Mouse (Mus musculus): ENCODE data around the gene Stx8. TPM values are rescaled to one million over a fixed set of nuclear protein-coding genes. Genes with fewer than 3 reads are reported as not detected.
A peak's percentile ranks its signal among the peaks of the same experiment; 100 is the strongest.

Gene Stx8
- polyA plus RNA-seq, 1 experiment from 2014 or later, result 43.7 TPM

DNA sequence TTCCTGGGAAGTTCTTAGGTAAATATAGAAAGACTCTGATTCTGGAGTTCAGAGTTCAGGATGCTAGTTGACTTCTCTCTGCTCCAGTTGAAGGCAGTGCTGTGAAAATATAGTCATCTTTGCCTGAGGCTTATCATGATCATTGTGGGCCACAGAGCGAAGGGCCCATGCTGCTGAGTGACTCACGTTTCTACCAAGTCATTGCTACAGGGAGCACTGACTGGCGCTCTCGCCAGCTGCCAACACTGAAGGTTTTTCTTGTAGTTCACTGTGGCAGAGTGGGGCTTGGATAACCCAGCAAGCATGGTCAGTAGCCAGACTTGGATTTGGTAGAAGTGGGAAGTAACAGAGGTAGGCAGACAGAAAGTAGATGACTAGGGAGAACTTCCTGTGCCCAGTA, 85.3 kb downstream of the Stx8 start:
- DNase-seq (ENCODE audit: low spot score), result no peak
- peaks cover 40% of the 10 kb centered on the region for H3K27me3 ChIP-seq (ENCODE audit: low read depth, poor library complexity, severe bottlenecking)
- H3K9me3 ChIP-seq (replicated peaks), result no peaks in the 10 kb centered on the region
- no peak overlapping the region for H3K27ac ChIP-seq
- 89% methylated on average over 4 of the region's 4 CpGs for WGBS
- no peak overlapping the region for H3K4me3 ChIP-seq
- H3K4me1 ChIP-seq, result peaks cover 18% of the 10 kb centered on the region
- H3K36me3 ChIP-seq, result no peaks in the 10 kb centered on the region

DNA sequence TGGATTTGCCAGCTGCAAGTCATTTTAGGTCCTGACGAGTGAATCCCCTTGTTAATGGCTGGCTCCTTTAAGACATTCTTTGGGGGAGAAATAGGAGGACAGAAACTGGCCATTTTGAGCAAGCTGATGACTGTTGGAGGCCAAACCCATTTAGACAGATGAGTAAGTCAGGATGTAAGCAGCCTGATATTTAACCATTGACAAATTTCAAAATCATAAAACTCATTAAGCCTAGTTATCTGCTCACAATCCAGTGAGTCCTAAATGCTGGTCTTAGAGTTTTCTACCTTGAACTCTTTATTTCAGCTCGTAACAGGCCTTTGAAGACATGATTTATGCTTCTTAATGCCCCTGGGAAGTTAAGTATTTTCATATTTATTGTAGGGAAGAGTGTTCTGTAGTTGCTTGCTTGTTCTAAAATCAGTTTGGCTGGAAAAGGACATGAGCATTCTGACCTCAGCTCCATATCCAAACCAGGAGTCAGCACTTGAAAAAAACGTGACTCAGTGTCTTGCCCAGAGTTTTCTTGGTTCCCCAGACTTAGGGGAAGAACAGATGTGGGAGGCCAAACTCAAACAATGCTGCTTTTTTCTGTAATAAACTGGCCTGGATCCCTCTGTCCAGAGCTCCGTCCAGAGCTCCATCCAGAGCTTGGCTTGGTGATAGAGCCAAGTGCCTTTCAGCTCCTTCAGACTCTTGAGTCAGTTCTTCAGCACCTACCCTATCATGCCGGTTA, 92.6 kb downstream of the Stx8 start:
- DNase-seq (ENCODE audit: low spot score), result no peak
- Histone ChIP-seq H3K36me3 (no peaks in the 10 kb centered on the region), H3K4me3 (no peak overlapping the region), H3K4me1 (peaks cover 44% of the 10 kb centered on the region), H3K27ac (no peak overlapping the region), H3K27me3 (ENCODE audit: low read depth, poor library complexity, severe bottlenecking) (peaks cover 24% of the 10 kb centered on the region; the same call in 1 of the 2 replicates), H3K9me3 (replicated peaks) (no peaks in the 10 kb centered on the region)
- 63% methylated on average over 5 of the region's 5 CpGs for WGBS

DNA sequence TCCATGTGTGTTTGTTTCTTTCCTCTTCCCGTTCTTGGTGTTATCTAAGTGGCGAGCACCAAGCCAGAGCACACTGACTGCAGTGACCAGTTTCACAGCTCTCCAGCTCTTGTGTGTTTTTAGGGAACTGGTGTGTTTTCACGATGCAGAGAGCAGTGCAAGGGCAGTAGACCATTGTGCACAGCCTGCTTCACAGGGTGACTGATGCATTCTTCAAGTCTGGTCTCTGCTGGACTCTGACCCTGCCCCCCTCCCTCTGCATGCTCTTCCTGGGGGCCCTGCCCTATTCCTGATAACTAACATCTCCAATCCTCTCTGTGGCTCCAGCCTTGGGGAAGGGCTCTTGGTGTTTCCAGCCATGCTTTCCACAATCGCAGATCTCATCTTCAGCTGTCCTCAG, 94.7 kb downstream of the Stx8 start:
- Histone ChIP-seq H3K4me3 (no peak overlapping the region), H3K27ac (peak overlapping the region; percentile 14; the same call in 1 of the 2 replicates), H3K9me3 (replicated peaks) (no peaks in the 10 kb centered on the region), H3K36me3 (no peaks in the 10 kb centered on the region), H3K4me1 (peaks cover 49% of the 10 kb centered on the region), H3K27me3 (ENCODE audit: low read depth, poor library complexity, severe bottlenecking) (peaks cover 23% of the 10 kb centered on the region; the same call in 1 of the 2 replicates)
- 67% methylated on average over 4 of the region's 4 CpGs for WGBS
- no peak for DNase-seq (ENCODE audit: low spot score)

DNA sequence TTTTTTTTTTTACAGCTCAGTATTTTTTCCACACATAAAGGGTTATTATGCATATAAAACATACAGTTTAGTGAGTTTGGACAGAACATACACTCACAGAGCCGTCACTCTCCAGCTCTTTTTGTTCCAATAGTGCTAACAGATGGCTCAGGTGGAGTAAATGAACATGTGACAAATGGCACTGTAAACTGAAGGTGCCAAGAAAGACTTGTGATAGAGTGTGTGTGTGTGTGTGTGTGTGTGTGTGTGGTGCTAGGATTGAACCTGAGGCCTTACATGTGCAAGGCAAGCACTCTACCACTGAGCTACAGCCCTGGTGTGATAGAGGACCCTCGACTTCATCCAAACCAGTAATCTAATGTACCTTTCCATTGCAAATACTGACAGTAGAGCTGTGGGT, 96.1 kb downstream of the Stx8 start:
- H3K36me3 ChIP-seq, result no peaks in the 10 kb centered on the region
- H3K9me3 ChIP-seq (replicated peaks), result no peaks in the 10 kb centered on the region
- H3K4me1 ChIP-seq, result peaks cover 49% of the 10 kb centered on the region
- H3K27me3 ChIP-seq (ENCODE audit: low read depth, poor library complexity, severe bottlenecking), result peaks cover 30% of the 10 kb centered on the region; the same call in 1 of the 2 replicates
- no peak for DNase-seq (ENCODE audit: low spot score)
- H3K27ac ChIP-seq, result peak overlapping the region; percentile 72
- H3K4me3 ChIP-seq, result no peak overlapping the region
- 81% methylated on average over 2 of the region's 2 CpGs for WGBS

DNA sequence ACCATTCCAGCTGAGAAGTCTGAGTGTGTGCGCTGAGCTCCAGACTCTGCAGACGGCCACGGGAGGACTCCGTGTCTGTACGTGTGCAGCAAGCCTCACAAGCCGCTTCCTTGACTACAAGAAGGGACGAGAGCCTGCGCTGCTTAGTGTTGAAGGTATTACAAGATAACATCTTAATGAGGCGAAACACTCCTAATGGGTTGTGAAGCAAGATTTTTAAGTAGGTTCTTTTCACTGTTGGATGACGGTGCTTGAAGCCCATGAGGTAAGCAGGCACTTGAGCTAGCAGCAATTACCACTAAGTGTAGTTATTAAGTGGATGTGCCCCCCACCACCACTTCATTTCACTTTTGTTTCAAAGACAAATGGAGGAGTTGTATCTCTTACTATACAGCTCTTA, 101.8 kb downstream of the Stx8 start:
- no peak overlapping the region for H3K4me3 ChIP-seq
- DNase-seq (ENCODE audit: low spot score), result no peak
- WGBS, result 91% methylated on average over 10 of the region's 10 CpGs
- no peaks in the 10 kb centered on the region for H3K9me3 ChIP-seq (replicated peaks)
- no peaks in the 10 kb centered on the region for H3K36me3 ChIP-seq
- H3K27ac ChIP-seq, result no peak overlapping the region
- peaks cover 18% of the 10 kb centered on the region for H3K4me1 ChIP-seq
- H3K27me3 ChIP-seq (ENCODE audit: low read depth, poor library complexity, severe bottlenecking), result peaks cover 18% of the 10 kb centered on the region; the same call in 1 of the 2 replicates

DNA sequence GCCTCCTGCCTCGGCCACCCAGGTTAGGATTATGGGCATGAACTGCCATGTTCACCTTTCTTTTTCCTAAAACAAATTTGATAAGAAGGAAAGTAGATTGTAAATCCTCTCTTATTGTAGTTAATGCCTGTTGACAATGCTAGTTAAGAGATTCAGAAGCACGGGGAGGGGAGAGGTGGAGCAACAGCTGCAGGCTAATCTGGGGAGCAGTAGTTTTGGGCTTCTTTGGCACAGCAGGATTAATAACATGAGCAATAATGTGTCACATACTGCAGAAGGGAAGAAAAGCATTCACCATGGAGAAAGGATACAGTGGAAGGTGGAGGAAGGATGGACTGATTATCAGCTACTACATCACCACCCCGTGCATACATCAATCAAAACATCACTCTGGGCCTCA, 104.1 kb downstream of the Stx8 start:
- no peak for DNase-seq (ENCODE audit: low spot score)
- Histone ChIP-seq H3K4me3 (no peak overlapping the region), H3K27ac (no peak overlapping the region), H3K36me3 (no peaks in the 10 kb centered on the region), H3K27me3 (ENCODE audit: low read depth, poor library complexity, severe bottlenecking) (peaks cover 18% of the 10 kb centered on the region; the same call in 1 of the 2 replicates), H3K9me3 (replicated peaks) (no peaks in the 10 kb centered on the region), H3K4me1 (peaks cover 16% of the 10 kb centered on the region)
- WGBS, result 78% methylated on average over 3 of the region's 3 CpGs

DNA sequence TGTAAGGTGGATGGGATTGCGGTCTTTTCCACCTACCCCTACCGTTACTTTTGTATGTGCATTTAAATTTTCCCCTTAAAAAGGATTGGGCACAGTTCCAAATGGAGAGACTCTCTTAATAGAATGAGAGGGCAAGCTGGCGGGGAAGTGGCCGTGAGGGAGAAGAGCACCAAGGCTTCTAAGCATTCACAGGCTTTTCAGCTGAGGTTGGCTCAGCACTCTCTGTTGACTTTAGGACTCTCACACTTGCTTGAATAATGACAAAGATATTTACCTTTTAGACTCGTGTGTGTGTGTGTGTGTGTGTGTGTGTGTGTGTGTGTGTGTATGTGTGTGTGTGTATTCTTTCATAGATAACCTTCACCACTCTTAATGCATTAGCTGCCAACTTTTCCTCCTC, 105.8 kb downstream of the Stx8 start:
- 89% methylated on average over 5 of the region's 5 CpGs for WGBS
- Histone ChIP-seq H3K4me3 (no peak overlapping the region), H3K27me3 (ENCODE audit: low read depth, poor library complexity, severe bottlenecking) (peaks cover 5% of the 10 kb centered on the region; the same call in 1 of the 2 replicates), H3K4me1 (peaks cover 16% of the 10 kb centered on the region), H3K9me3 (replicated peaks) (no peaks in the 10 kb centered on the region), H3K27ac (no peak overlapping the region), H3K36me3 (no peaks in the 10 kb centered on the region)
- no peak for DNase-seq (ENCODE audit: low spot score)

DNA sequence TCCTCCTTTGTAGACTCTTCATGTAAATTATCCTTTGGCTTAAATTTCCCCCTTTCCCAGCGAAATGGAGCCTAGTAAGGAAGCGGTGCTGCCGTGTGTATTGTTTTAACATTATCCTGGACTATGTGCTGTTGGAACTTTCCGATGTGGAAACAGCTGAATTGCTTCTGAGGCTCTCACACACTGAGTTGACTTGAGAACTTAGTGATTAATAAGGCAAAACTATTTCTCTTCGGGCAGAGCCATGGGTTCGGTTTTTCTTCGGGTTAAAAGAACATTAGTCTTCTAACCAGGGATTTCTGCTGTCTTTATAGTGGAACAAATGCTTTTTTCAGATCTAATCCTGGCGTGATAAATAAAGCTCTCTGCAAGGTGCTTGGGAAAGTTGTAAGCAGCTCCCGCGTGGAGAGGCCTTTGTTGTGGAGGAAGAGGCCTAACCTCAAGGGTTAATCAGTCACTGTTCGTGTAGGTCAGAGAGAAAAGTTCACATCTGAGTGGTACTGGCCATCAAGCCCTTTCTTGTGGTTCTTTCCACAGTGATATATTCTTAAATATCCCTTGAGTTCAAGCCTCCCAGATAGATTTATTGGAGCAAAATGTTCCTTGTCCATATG, 106.7 kb downstream of the Stx8 start:
- H3K9me3 ChIP-seq (replicated peaks), result no peaks in the 10 kb centered on the region
- H3K4me3 ChIP-seq, result no peak overlapping the region
- H3K27me3 ChIP-seq (ENCODE audit: low read depth, poor library complexity, severe bottlenecking), result 0 out of 2 replicates have a peak, but pooled peaks cover 2% of the 10 kb centered on the region
- WGBS, result 73% methylated on average over 11 of the region's 11 CpGs
- no peak for DNase-seq (ENCODE audit: low spot score)
- H3K27ac ChIP-seq, result no peak overlapping the region
- no peaks in the 10 kb centered on the region for H3K36me3 ChIP-seq
- H3K4me1 ChIP-seq, result peaks cover 20% of the 10 kb centered on the region

DNA sequence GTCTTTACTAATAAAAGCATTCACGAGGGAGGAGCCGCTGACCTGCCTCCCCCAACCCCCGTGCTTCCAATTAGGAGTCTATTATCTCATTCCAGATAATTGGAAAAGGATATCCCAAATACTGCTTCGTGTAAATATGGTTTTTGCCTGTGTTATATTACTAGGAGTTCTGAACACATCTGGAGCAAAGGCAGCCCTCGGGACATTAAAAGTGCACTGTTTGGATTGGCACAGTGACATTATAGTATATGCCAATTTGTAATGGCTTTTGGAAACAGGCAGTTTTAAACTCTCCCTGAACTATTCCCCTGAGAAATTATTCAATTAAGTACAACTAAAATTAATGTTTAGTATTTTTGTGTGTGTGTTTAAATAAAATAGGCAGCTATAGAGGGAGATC, 108.7 kb downstream of the Stx8 start:
- 64% methylated on average over 5 of the region's 5 CpGs for WGBS
- DNase-seq (ENCODE audit: low spot score), result no peak

DNA sequence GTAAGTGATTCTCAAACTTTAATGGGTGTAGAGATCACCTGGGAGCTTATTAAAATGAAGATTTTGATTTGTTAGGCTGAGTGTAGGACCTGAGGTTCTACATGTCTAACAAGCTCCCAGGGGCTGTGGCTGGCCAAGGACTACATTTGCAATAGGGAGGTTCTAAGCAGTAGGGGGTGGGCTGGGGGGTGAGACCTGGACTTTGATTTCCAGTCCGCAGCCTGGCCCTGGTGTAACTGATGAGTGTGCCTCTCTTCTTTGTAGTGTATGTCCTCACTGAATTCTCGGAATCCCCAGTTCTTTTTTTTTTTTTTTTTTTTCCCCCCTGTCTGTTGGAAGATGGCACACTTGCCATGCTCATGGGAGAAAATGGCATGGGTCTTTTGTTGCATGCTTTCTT, 109.3 kb downstream of the Stx8 start:
- Histone ChIP-seq H3K27ac (no peak overlapping the region), H3K36me3 (no peaks in the 10 kb centered on the region), H3K4me1 (peaks cover 23% of the 10 kb centered on the region), H3K4me3 (no peak overlapping the region), H3K27me3 (ENCODE audit: low read depth, poor library complexity, severe bottlenecking) (0 out of 2 replicates have a peak, but pooled peaks cover 2% of the 10 kb centered on the region), H3K9me3 (replicated peaks) (no peaks in the 10 kb centered on the region)
- DNase-seq (ENCODE audit: low spot score), result no peak
- WGBS, result 56% methylated on average over 2 of the region's 2 CpGs

More for the DNA sequence above, 108.7 kb downstream of the Stx8 start:
- Histone ChIP-seq H3K9me3 (replicated peaks) (no peaks in the 10 kb centered on the region), H3K4me3 (no peak overlapping the region), H3K4me1 (peaks cover 23% of the 10 kb centered on the region), H3K27ac (no peak overlapping the region), H3K36me3 (no peaks in the 10 kb centered on the region), H3K27me3 (ENCODE audit: low read depth, poor library complexity, severe bottlenecking) (0 out of 2 replicates have a peak, but pooled peaks cover 2% of the 10 kb centered on the region)

DNA sequence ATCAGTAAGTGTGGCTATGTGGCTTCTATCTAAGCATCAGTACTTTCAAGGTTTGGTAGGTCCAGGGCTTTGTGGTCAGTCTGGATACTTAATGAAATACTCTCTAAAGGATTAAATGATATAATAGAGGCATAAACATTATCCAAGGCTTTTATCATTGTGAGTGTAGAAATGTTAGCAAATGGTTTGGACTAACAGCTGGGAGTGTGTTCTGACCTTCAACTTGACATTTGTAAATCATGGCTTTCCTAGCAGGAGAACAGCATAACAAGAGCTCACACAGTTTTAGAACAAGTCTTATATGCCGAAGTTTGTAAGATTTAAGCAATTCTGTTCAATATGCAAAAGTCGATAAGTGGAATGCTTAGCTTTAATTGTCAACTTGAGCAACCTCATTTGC, 113.8 kb downstream of the Stx8 start:
- Histone ChIP-seq H3K27me3 (ENCODE audit: low read depth, poor library complexity, severe bottlenecking) (no peaks in the 10 kb centered on the region), H3K4me3 (no peak overlapping the region), H3K4me1 (peaks cover 12% of the 10 kb centered on the region; the same call in 1 of the 2 replicates), H3K27ac (no peak overlapping the region), H3K36me3 (no peaks in the 10 kb centered on the region), H3K9me3 (replicated peaks) (no peaks in the 10 kb centered on the region)
- no peak for DNase-seq (ENCODE audit: low spot score)
- 98% methylated on average over 2 of the region's 2 CpGs for WGBS

DNA sequence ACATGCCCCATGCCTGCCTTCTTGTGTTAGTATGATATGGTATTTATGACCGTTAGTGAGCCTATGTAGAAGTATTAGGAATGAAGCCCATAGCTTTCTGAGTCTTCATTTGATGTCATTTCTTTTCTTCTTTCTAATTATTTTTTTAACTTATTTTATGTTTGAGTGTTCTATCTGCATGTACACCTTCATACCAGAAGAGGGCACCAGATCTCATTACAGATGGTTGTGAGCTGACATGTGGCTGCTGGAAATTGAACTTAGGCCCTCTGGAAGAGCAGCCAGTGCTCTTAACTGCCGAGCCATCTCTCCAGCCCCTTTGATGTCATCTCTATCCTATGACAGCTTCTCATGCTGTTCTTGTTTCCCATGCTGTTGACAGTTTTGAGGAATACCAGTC, 115.0 kb downstream of the Stx8 start:
- Histone ChIP-seq H3K27ac (no peak overlapping the region), H3K4me3 (no peak overlapping the region), H3K27me3 (ENCODE audit: low read depth, poor library complexity, severe bottlenecking) (no peaks in the 10 kb centered on the region), H3K9me3 (replicated peaks) (no peaks in the 10 kb centered on the region), H3K36me3 (no peaks in the 10 kb centered on the region), H3K4me1 (peaks cover 12% of the 10 kb centered on the region; the same call in 1 of the 2 replicates)
- WGBS, result 89% methylated on average over 2 of the region's 2 CpGs
- no peak for DNase-seq (ENCODE audit: low spot score)

DNA sequence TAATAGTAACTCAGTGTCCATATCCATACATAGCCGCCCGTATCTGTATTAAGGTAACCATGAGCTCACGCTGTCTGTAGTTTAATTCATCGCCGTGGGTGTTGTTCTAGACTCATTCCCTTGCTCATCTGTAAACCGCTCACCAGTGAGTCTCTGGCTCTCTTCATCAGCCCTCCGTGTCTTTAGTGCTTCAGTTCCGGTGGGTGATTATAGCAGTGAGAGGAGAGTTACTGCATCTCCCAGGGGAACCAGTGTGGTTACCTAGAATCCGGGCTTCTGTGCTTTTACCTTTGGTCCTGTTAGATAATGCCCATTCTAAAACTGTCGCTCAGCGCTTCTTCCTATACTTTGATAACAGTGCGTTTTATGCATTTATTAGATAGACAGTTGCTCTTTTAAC, 116.8 kb downstream of the Stx8 start:
- Histone ChIP-seq H3K9me3 (replicated peaks) (no peaks in the 10 kb centered on the region), H3K27ac (no peak overlapping the region), H3K4me1 (peaks cover 12% of the 10 kb centered on the region), H3K27me3 (ENCODE audit: low read depth, poor library complexity, severe bottlenecking) (no peaks in the 10 kb centered on the region), H3K4me3 (no peak overlapping the region), H3K36me3 (no peaks in the 10 kb centered on the region)
- no peak for DNase-seq (ENCODE audit: low spot score)
- 94% methylated on average over 12 of the region's 12 CpGs for WGBS

Measured in limb, embryonic 10.5 days (tissue).